In the genomic region with DNA sequence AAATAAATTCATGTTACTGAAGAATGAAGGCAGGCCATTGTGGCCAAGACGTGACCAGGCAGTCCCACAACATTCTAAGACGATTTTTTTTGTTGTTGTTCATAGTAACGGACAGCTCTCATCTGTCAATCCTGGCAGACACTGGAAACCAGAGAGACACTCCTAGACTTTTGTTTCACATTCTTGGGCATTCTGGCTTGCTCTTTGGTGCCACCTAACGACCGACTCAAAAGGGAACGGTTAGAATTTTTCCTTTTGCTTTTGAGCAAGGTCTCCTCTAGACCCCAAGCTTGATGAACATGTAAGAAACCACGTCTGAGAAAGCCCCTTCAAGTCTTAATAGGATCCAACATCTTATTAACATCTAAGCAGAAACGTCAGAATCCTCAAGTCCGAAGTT, we compare ENCODE assay signal across 8 mouse cellular contexts. TPM values are rescaled to one million over a fixed set of nuclear protein-coding genes. Genes with fewer than 3 reads are reported as not detected.
A peak's percentile ranks its signal among the peaks of the same experiment; 100 is the strongest.
DNase-seq lines count a peak whose midpoint lies in the region.

No protein-coding gene starts in this region.

- DNase-seq in heart, adult 8-10 months (ENCODE audit: low spot score) = peak; percentile 28
- no peak for DNase-seq in heart, postnatal 25 days (ENCODE audit: low spot score)
- DNase-seq in right cerebral cortex, adult 18-20 months = peak; percentile 53
- DNase-seq in right cerebral cortex, postnatal 36 days (ENCODE audit: low spot score in 2 of 2) = no peak
- peak; percentile 57 for DNase-seq in embryo, embryonic 9.5 days (ENCODE audit: extremely low spot score)
- DNase-seq in left cerebral cortex, postnatal 4 days = peak; percentile 45
- DNase-seq in thymus, postnatal 25 days = peak; percentile 43
- DNase-seq in gastrocnemius, postnatal 36 days = no peak

- intact Hi-C loops in heart, postnatal 25 days (cut with DNase I) = no loop called here
- intact Hi-C loops in left cerebral cortex, postnatal 4 days (cut with DNase I) = loop anchor here (10.0 kb wide), 1 partner anchor 159 kb away; the partner anchor contains the start of gene Sall4
- intact Hi-C loops in gastrocnemius, postnatal 36 days (cut with DNase I) = no loop called here

RNA-seq across cellular contexts. Expression of gene Zfp64, which starts 31.7 kb away (rescaled TPM):
- total RNA-seq in heart, adult 8-10 months (2022) = 1 to 10 TPM; 6.4 to 8.6 (median 7.9) TPM
- 1 to 10 TPM; 8.7 to 8.8 TPM for total RNA-seq in heart, postnatal 25 days (2021)
- total RNA-seq in left cerebral cortex, postnatal 4 days (2021) = 10 to 100 TPM; 21.2 to 23.7 TPM
- 1 to 10 TPM; 6.7 to 8.0 TPM for total RNA-seq in gastrocnemius, postnatal 36 days (2021)

Comparison
In these comparisons a context has a peak if more than half of its experiments do, and no peak if none do; other contexts are left out.
1. DNase-seq: peak in heart, adult 8-10 months (single experiment), right cerebral cortex, adult 18-20 months (single experiment), embryo, embryonic 9.5 days (single experiment), left cerebral cortex, postnatal 4 days (single experiment) and thymus, postnatal 25 days (single experiment); none in heart, postnatal 25 days (single experiment), right cerebral cortex, postnatal 36 days (0 of 2) and gastrocnemius, postnatal 36 days (0 of 2).